Mouse (Mus musculus) MEL (cell line): ENCODE data around the gene Cetn3. TPM values are rescaled to one million over a fixed set of nuclear protein-coding genes. Genes with fewer than 3 reads are reported as not detected.

Source experiments
- DNase-seq: peaks from one replicate; pipeline ENCODE4 v3.0.0; 2011; ENCODE audit warnings: low read depth, low spot score
- H3K27ac ChIP-seq: 2 replicates; pipeline ENCODE4 v1.5.1; 2012; ENCODE audit warnings: low read depth, mild to moderate bottlenecking, control low read depth, low read length, moderate library complexity; ENCODE audit not compliant: control insufficient read depth
- H3K27me3 ChIP-seq, 2 experiments: fragments of 150-350 bp in 1 of 2; sonication (generic) in 1 of 2; 2 replicates each; pipeline ENCODE4 v1.6.1; 2012; ENCODE audit warnings: low read length in 2 of 2, mild to moderate bottlenecking in 2 of 2, improper control_type of control experiment in 1 of 2, moderate library complexity in 1 of 2; ENCODE audit not compliant: insufficient read depth in 2 of 2, control insufficient read depth in 1 of 2
- H3K36me3 ChIP-seq, 2 experiments: 2 replicates each; pipeline ENCODE4 v1.6.1; 2012 to 2014; ENCODE audit warnings: low read length in 2 of 2, improper control_type of control experiment in 1 of 2, inconsistent platforms in 1 of 2, mild to moderate bottlenecking in 1 of 2; ENCODE audit not compliant: insufficient read depth in 2 of 2, control insufficient read depth in 1 of 2
- H3K4me1 ChIP-seq, 2 experiments: fragments of 150-350 bp in 1 of 2; sonication (generic) in 1 of 2; 2 replicates each; pipeline ENCODE4 v1.6.1; 2012; ENCODE audit warnings: low read length in 2 of 2, improper control_type of control experiment in 1 of 2, mild to moderate bottlenecking in 1 of 2; ENCODE audit not compliant: insufficient read depth in 2 of 2, control insufficient read depth in 1 of 2
- H3K4me3 ChIP-seq, 2 experiments: fragments of 150-350 bp in 1 of 2; sonication (generic) in 1 of 2; 2 replicates each; pipeline ENCODE4 v1.5.1; 2012; ENCODE audit warnings: low read depth in 2 of 2, low read length in 2 of 2, mild to moderate bottlenecking in 2 of 2, moderate library complexity in 2 of 2, control low read depth in 1 of 2, improper control_type of control experiment in 1 of 2; ENCODE audit not compliant: control insufficient read depth in 1 of 2, insufficient read depth in 1 of 2
- H3K79me2 ChIP-seq: 2 replicates; pipeline ENCODE4 v1.6.1; 2012; ENCODE audit warnings: mild to moderate bottlenecking, low read length, moderate library complexity; ENCODE audit not compliant: control insufficient read depth, poor library complexity, insufficient read depth
- H3K9ac ChIP-seq: 2 replicates; pipeline ENCODE4 v1.6.1; 2012; ENCODE audit warnings: low read depth, mild to moderate bottlenecking, control low read depth, low read length, moderate library complexity; ENCODE audit not compliant: control insufficient read depth, poor library complexity, severe bottlenecking
- H3K9me3 ChIP-seq: fragments of 150-350 bp; sonication (generic); replicated peaks from 2 replicates; pipeline ENCODE4 v1.6.1; 2012; ENCODE audit warnings: mild to moderate bottlenecking, low read length, improper control_type of control experiment, moderate library complexity; ENCODE audit not compliant: insufficient read depth
- CHD1 ChIP-seq: IDR thresholded peaks from 2 replicates; pipeline ENCODE4 v1.6.1; 2012; ENCODE audit warnings: low read depth, mild to moderate bottlenecking, inconsistent platforms, low read length, improper control_type of control experiment
- E2F4 ChIP-seq: IDR thresholded peaks from 2 replicates; pipeline ENCODE4 v1.6.1; 2011; ENCODE audit warnings: low read depth, low read length, improper control_type of control experiment, borderline replicate concordance
- EP300 ChIP-seq, 2 experiments: IDR thresholded peaks; 2 replicates each; pipeline ENCODE4 v1.6.1; 2011; ENCODE audit warnings: improper control_type of control experiment in 2 of 2, low read length in 2 of 2, low read depth in 1 of 2, mild to moderate bottlenecking in 1 of 2
- GABPA ChIP-seq: IDR thresholded peaks from 2 replicates; pipeline ENCODE4 v1.6.1; 2012; ENCODE audit warnings: low read depth, mild to moderate bottlenecking, inconsistent platforms, low read length, improper control_type of control experiment, moderate library complexity
- GATA1 ChIP-seq: IDR thresholded peaks from 2 replicates; pipeline ENCODE4 v1.6.1; 2011; ENCODE audit warnings: low read depth, low read length, improper control_type of control experiment
- HCFC1 ChIP-seq: IDR thresholded peaks from 2 replicates; pipeline ENCODE4 v1.6.1; 2012; ENCODE audit warnings: low read depth, mild to moderate bottlenecking, inconsistent platforms, low read length, improper control_type of control experiment, moderate library complexity
- MAFK ChIP-seq: IDR thresholded peaks from 2 replicates; pipeline ENCODE4 v1.6.1; 2011; ENCODE audit warnings: low read depth, mild to moderate bottlenecking, low read length, improper control_type of control experiment, borderline replicate concordance
- MEF2A ChIP-seq: IDR thresholded peaks from 2 replicates; pipeline ENCODE4 v1.6.1; 2014; ENCODE audit warnings: low read depth, mild to moderate bottlenecking, inconsistent platforms, low read length, improper control_type of control experiment; ENCODE audit not compliant: poor library complexity, insufficient replicate concordance, severe bottlenecking; ENCODE audit errors: extremely low read depth
- MXI1 ChIP-seq: IDR thresholded peaks from 2 replicates; pipeline ENCODE4 v1.6.1; 2011; ENCODE audit warnings: mild to moderate bottlenecking, low read depth, low read length, improper control_type of control experiment
- MYB ChIP-seq: IDR thresholded peaks from 2 replicates; pipeline ENCODE4 v1.6.1; 2011; ENCODE audit warnings: mild to moderate bottlenecking, low read depth, low read length, improper control_type of control experiment
- POLR2AphosphoS2 ChIP-seq: IDR thresholded peaks from 2 replicates; pipeline ENCODE4 v1.6.1; 2011; ENCODE audit warnings: low read length, improper control_type of control experiment
- POLR2AphosphoS5 ChIP-seq: IDR thresholded peaks from 2 replicates; pipeline ENCODE4 v1.6.1; 2012; ENCODE audit warnings: low read depth, borderline replicate concordance, mild to moderate bottlenecking, inconsistent platforms, low read length, moderate library complexity, mixed read lengths
- RCOR1 ChIP-seq: IDR thresholded peaks from 2 replicates; pipeline ENCODE4 v1.6.1; 2012; ENCODE audit warnings: low read depth, mild to moderate bottlenecking, inconsistent platforms, low read length, improper control_type of control experiment
- SIN3A ChIP-seq: IDR thresholded peaks from 2 replicates; pipeline ENCODE4 v1.6.1; 2012; ENCODE audit warnings: low read length, improper control_type of control experiment, inconsistent platforms
- SMC3 ChIP-seq: IDR thresholded peaks from 2 replicates; pipeline ENCODE4 v1.6.1; 2011; ENCODE audit warnings: low read depth, low read length, improper control_type of control experiment
- TAL1 ChIP-seq: IDR thresholded peaks from 2 replicates; pipeline ENCODE4 v1.6.1; 2012; ENCODE audit warnings: mild to moderate bottlenecking, inconsistent platforms, low read length, moderate library complexity, mixed read lengths
- TCF12 ChIP-seq: IDR thresholded peaks from 2 replicates; pipeline ENCODE4 v1.6.1; 2014; ENCODE audit warnings: low read depth, mild to moderate bottlenecking, inconsistent platforms, low read length, improper control_type of control experiment, moderate library complexity
- USF1 ChIP-seq: IDR thresholded peaks from 2 replicates; pipeline ENCODE4 v1.6.1; 2014; ENCODE audit warnings: low read depth, mild to moderate bottlenecking, inconsistent platforms, low read length, improper control_type of control experiment, moderate library complexity
- ZC3H11A ChIP-seq: IDR thresholded peaks from 2 replicates; pipeline ENCODE4 v1.6.1; 2012; ENCODE audit warnings: low read depth, mild to moderate bottlenecking, inconsistent platforms, low read length, improper control_type of control experiment
- ZMIZ1 ChIP-seq: IDR thresholded peaks from 2 replicates; pipeline ENCODE4 v1.6.1; 2012; ENCODE audit warnings: low read depth, mild to moderate bottlenecking, inconsistent platforms, low read length, improper control_type of control experiment, moderate library complexity
- polyA plus RNA-seq, 2 experiments: library from polyadenylated mRNA; stranded (reverse) in 1 of 2; unstranded in 1 of 2; fragments of >175 nt in 1 of 2; fragments of >200 nt in 1 of 2; gene quantifications; 2 replicates each; pipeline versions ENCODE4 v1.2.1 to v1.2.4; 2012; ENCODE audit warnings: low replicate concordance in 2 of 2, low read depth in 1 of 2; ENCODE audit not compliant: insufficient read length in 2 of 2, insufficient read depth in 1 of 2, missing spikeins in 1 of 2
- total RNA-seq: library from RNA; depleted of rRNA; stranded (reverse); fragments of 300-350 nt; gene quantifications from 2 replicates; pipeline ENCODE4 v1.2.3, GENCODE M21; 2012

Cetn3 gene
- total and polyA plus RNA-seq, 3 experiments: 70.2 to 101 TPM; not detected in 1

GRCm38 (mm10) chr13:81776217-81776616, 6.7 kb upstream of the Cetn3 start:
- Histone ChIP-seq H3K4me1 (no peaks in the 10 kb centered on the region; a peak in 1 of 4 replicates), H3K4me3 (no peak overlapping the region), H3K27me3 (no peaks in the 10 kb centered on the region), H3K36me3 (peaks cover 0 to 8% of the 10 kb centered on the region in 2 experiments; a peak in 2 of 4 replicates), H3K9ac (no peak overlapping the region)
- peak; percentile 53 for DNase-seq
- TF ChIP-seq MXI1: 0 out of 2 replicates have a peak, but pooled peaks have one; percentile 21
- no peak for TF ChIP-seq ZC3H11A
- TF ChIP-seq RCOR1: peak; percentile 40; the same call in 1 of the 2 replicates
- TF ChIP-seq TAL1: no peak
- no peak for TF ChIP-seq E2F4
- peak; percentile 17; the same call in 1 of the 2 replicates for TF ChIP-seq GATA1
- peak in 1 of 2 experiments; percentile 37; a peak in 1 of 4 replicates for TF ChIP-seq EP300 (IDR thresholded peaks at IDR 0.05; ENCODE audit: low read depth in 1 of 2, low read length in 2 of 2)
- TF ChIP-seq, all 39 proteins: peak for 4
- H3K9me3 ChIP-seq: no peaks in the 10 kb centered on the region
- no peak overlapping the region for H3K27ac ChIP-seq
- no peaks in the 10 kb centered on the region for H3K79me2 ChIP-seq

- peak overlapping the region; percentile 87 for H3K27ac ChIP-seq
- no peaks in the 10 kb centered on the region for H3K9me3 ChIP-seq
- peak overlapping the region; percentile 72 for H3K4me3 ChIP-seq
- H3K36me3 ChIP-seq: peaks cover 4 to 13% of the 10 kb centered on the region in 2 experiments; a peak in 3 of 4 replicates
- no peaks in the 10 kb centered on the region for H3K27me3 ChIP-seq
- peak overlapping the region; percentile 77 for H3K9ac ChIP-seq
- peaks cover 14% of the 10 kb centered on the region for H3K79me2 ChIP-seq
- TF ChIP-seq MXI1 (peak; percentile 56; the same call in 1 of the 2 replicates), SMC3 (no peak), E2F4 (no peak), TAL1 (peak; percentile 12; the same call in 1 of the 2 replicates), TCF12 (0 out of 2 replicates have a peak, but pooled peaks have one; percentile 18), GATA1 (peak; percentile 74), EP300 (IDR thresholded peaks at IDR 0.05; ENCODE audit: low read depth in 1 of 2, low read length in 2 of 2) (peak; percentile 29 to 54; a peak in 3 of 4 replicates)
- peak; percentile 80 for DNase-seq
- peaks cover 0 to 5% of the 10 kb centered on the region in 2 experiments; a peak in 2 of 4 replicates for H3K4me1 ChIP-seq
Observed at GRCm38 (mm10) chr13:81782475-81782874, 402 bp upstream of the Cetn3 start.

GRCm38 (mm10) chr13:81783405-81784342, 797 bp downstream of the Cetn3 start:
- Histone ChIP-seq H3K36me3 (peaks cover 4 to 13% of the 10 kb centered on the region in 2 experiments; a peak in 3 of 4 replicates), H3K27ac (peak overlapping the region; percentile 96), H3K79me2 (peaks cover 14% of the 10 kb centered on the region), H3K4me3 (peak overlapping the region; percentile 72 to 77), H3K4me1 (peaks cover 0 to 5% of the 10 kb centered on the region in 2 experiments; a peak in 2 of 4 replicates), H3K9ac (peak overlapping the region; percentile 91), H3K27me3 (no peaks in the 10 kb centered on the region), H3K9me3 (no peaks in the 10 kb centered on the region)
- peak; percentile 98 for DNase-seq
- no peak for TF ChIP-seq MAFK
- peak; percentile 78 for TF ChIP-seq HCFC1
- peak; percentile 87 for TF ChIP-seq SIN3A
- TF ChIP-seq USF1: peak; percentile 100
- TF ChIP-seq POLR2AphosphoS2: no peak; the same call in none of the 2 replicates
- TF ChIP-seq MYB: no peak
- TF ChIP-seq ZMIZ1: peak; percentile 74; the same call in 1 of the 2 replicates
- no peak for TF ChIP-seq GABPA
- no peak for TF ChIP-seq MEF2A
- peak in 1 of 2 experiments; percentile 3; a peak in 1 of 4 replicates for TF ChIP-seq EP300 (IDR thresholded peaks at IDR 0.05; ENCODE audit: low read depth in 1 of 2, low read length in 2 of 2)
- no peak for TF ChIP-seq CHD1
- TF ChIP-seq MXI1: peak; percentile 95
- TF ChIP-seq POLR2AphosphoS5: no peak
